Mouse (Mus musculus): ENCODE data around the gene Slc25a41.
"Not testable (repeated sequence)": the region's sequence is repeated elsewhere in the genome, so short reads cannot be mapped to it uniquely, and the experiment has no call there.

The Slc25a41 gene

GRCm38 (mm10) chr17:57041554-57041953, at the start of gene Slc25a41:
Slc25a41 (minus strand) TSS chr17:57041654.
- DNase-seq (ENCODE audit: low spot score), result no peak

- DNase-seq (ENCODE audit: low spot score), result no peak
Observed at GRCm38 (mm10) chr17:57087049-57087832, 45.8 kb upstream of the Slc25a41 start, which contains the start of gene Tubb4a. Tubb4a (minus strand) TSS chr17:57087782.

- DNase-seq (ENCODE audit: low spot score), result no peak
Observed at GRCm38 (mm10) chr17:57085970-57086757, 44.7 kb upstream of the Slc25a41 start.

GRCm38 (mm10) chr17:57082481-57082880, 41.0 kb upstream of the Slc25a41 start:
- DNase-seq (ENCODE audit: low spot score), result no peak

GRCm38 (mm10) chr17:57081234-57081842, 39.9 kb upstream of the Slc25a41 start:
- DNase-seq (ENCODE audit: low spot score), result no peak

- no peak for DNase-seq (ENCODE audit: low spot score)
Observed at GRCm38 (mm10) chr17:57079919-57080318, 38.5 kb upstream of the Slc25a41 start.

- no peak for DNase-seq (ENCODE audit: low spot score)
Observed at GRCm38 (mm10) chr17:57078336-57078735, 36.9 kb upstream of the Slc25a41 start, which contains the start of gene Dennd1c. Dennd1c (minus strand) TSS chr17:57078514.

- no peak for DNase-seq (ENCODE audit: low spot score)
Observed at GRCm38 (mm10) chr17:57076916-57077315, 35.5 kb upstream of the Slc25a41 start.

- DNase-seq (ENCODE audit: low spot score), result peak; percentile 48
Observed at GRCm38 (mm10) chr17:57070699-57071098, 29.2 kb upstream of the Slc25a41 start.

GRCm38 (mm10) chr17:57070272-57070671, 28.8 kb upstream of the Slc25a41 start:
- no peak for DNase-seq (ENCODE audit: low spot score)

- no peak for DNase-seq (ENCODE audit: low spot score)
Observed at GRCm38 (mm10) chr17:57066908-57067307, 25.5 kb upstream of the Slc25a41 start.

- peak; percentile 37 for DNase-seq (ENCODE audit: low spot score)
Observed at GRCm38 (mm10) chr17:57063031-57063430, 21.6 kb upstream of the Slc25a41 start.

GRCm38 (mm10) chr17:57062548-57062947, 21.1 kb upstream of the Slc25a41 start:
- DNase-seq (ENCODE audit: low spot score), result no peak

GRCm38 (mm10) chr17:57062011-57062521, 20.6 kb upstream of the Slc25a41 start:
- peak; percentile 82 for DNase-seq (ENCODE audit: low spot score)

- DNase-seq (ENCODE audit: low spot score), result no peak
Observed at GRCm38 (mm10) chr17:57061069-57061468, 19.6 kb upstream of the Slc25a41 start.

- peak; percentile 97 for DNase-seq (ENCODE audit: low spot score)
Observed at GRCm38 (mm10) chr17:57060231-57060801, 18.9 kb upstream of the Slc25a41 start.

GRCm38 (mm10) chr17:57059486-57059977, 18.1 kb upstream of the Slc25a41 start, which contains the start of gene Slc25a23:
Slc25a23 (minus strand) TSS chr17:57059863.
- DNase-seq (ENCODE audit: low spot score), result peak; percentile 41

GRCm38 (mm10) chr17:57058891-57059485, 17.5 kb upstream of the Slc25a41 start, which contains the start of gene Crb3:
Crb3 (plus strand) TSS chr17:57059105.
- peak; percentile 28 for DNase-seq (ENCODE audit: low spot score)

- DNase-seq (ENCODE audit: low spot score), result no peak
Observed at GRCm38 (mm10) chr17:57056246-57056645, 14.8 kb upstream of the Slc25a41 start.

- not testable (repeated sequence) for DNase-seq (ENCODE audit: low spot score)
Observed at GRCm38 (mm10) chr17:57051679-57052078, 10.2 kb upstream of the Slc25a41 start.

- DNase-seq (ENCODE audit: low spot score), result no peak
Observed at GRCm38 (mm10) chr17:57048816-57049215, 7.4 kb upstream of the Slc25a41 start.

Measured in lung, postnatal 25 days (tissue).